8 mouse cellular contexts compared by ENCODE assay signal in the genomic region with DNA sequence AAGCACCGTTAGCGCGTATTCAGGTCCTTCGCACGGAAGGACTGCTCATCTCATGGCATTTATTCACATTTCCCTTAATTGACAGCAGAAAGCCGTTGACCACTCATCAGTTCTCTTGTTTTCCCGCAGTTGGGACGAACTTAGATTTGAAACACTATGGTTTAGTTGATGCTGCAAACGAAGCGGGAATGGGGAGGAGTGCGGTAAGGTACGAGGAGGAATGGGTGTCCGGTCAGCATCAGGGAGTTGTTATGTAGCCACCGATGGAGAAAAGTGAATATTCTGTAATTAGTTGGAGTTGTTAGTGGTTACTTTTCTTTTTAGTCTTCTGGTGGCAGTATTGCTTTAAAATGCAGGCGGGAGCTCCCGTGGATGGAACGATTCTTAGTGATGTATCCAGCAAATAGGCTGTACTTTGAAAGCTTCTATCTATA. TPM values are rescaled to one million over a fixed set of nuclear protein-coding genes. Genes with fewer than 3 reads are reported as not detected.
DNase-seq lines count a peak whose midpoint lies in the region; ATAC-seq and TF ChIP-seq lines count a peak whose summit lies in the region.

No protein-coding gene starts in this region.

- TF ChIP-seq CTCF in small intestine, adult 2 months (IDR thresholded peaks at IDR 0.05; ENCODE audit: extremely low read depth, insufficient read length, insufficient replicate concordance, low read depth, low read length): no peak

- no peak for TF ChIP-seq POLR2A in small intestine, adult 2 months (IDR thresholded peaks at IDR 0.05; ENCODE audit: low read depth, low read length)

- H3K9ac ChIP-seq in embryonic facial prominence, embryonic 14.5 days (ENCODE audit: low read depth, low read length): peak overlapping the region; percentile 92

- peak; percentile 39 to 78 for DNase-seq in adrenal gland, adult (ENCODE audit: inconsistent age in 2 of 2, low spot score in 1 of 2)
- DNase-seq in adrenal gland, postnatal 4 days (ENCODE audit: low spot score in 2 of 2): no peak
- DNase-seq in adipocyte (ENCODE audit: low spot score): peak; percentile 66
- peak; percentile 69 for DNase-seq in embryonic facial prominence, embryonic 14.5 days (ENCODE audit: low spot score)
- peak; percentile 21 for DNase-seq in hindbrain, embryonic 10.5 days (ENCODE audit: low spot score)
- DNase-seq in layer of hippocampus, adult 9-11 months: peak; percentile 47

- under 1% methylated on average over 17 of the region's 17 CpGs for WGBS in embryonic facial prominence, embryonic 14.5 days
- WGBS in hindbrain, embryonic 10.5 days: 9% methylated on average over 17 of the region's 17 CpGs
- 2% methylated on average over 17 of the region's 17 CpGs for WGBS in small intestine, adult 2 months

- 0 out of 2 replicates have a peak overlapping the region, but pooled peaks have one; percentile 94 for H3K27ac ChIP-seq in embryonic facial prominence, embryonic 14.5 days (replicated peaks; ENCODE audit: low read depth, low read length)
- peak overlapping the region; percentile 96; the same call in 1 of the 2 replicates for H3K27ac ChIP-seq in hindbrain, embryonic 10.5 days
- no peak overlapping the region for H3K27ac ChIP-seq in small intestine, adult 2 months (ENCODE audit: insufficient read depth, low read depth, low read length)

- ATAC-seq in embryonic facial prominence, embryonic 14.5 days (ENCODE audit: low read depth): no peak
- ATAC-seq in megakaryocyte, adult 5-6 weeks (ENCODE audit: poor library complexity, severe bottlenecking): 0 out of 2 replicates have a peak, but pooled peaks have one; percentile 1

- H3K36me3 ChIP-seq in embryonic facial prominence, embryonic 14.5 days (ENCODE audit: control insufficient read depth, insufficient read depth, low read length): no peaks in the 10 kb centered on the region
- no peaks in the 10 kb centered on the region for H3K36me3 ChIP-seq in hindbrain, embryonic 10.5 days
- no peaks in the 10 kb centered on the region for H3K36me3 ChIP-seq in small intestine, adult 2 months (ENCODE audit: control insufficient read depth, insufficient read depth, low read length)

- no peaks in the 10 kb centered on the region for H3K9me3 ChIP-seq in embryonic facial prominence, embryonic 14.5 days (ENCODE audit: control insufficient read depth, low read length)
- H3K9me3 ChIP-seq in hindbrain, embryonic 10.5 days: no peaks in the 10 kb centered on the region

- H3K4me3 ChIP-seq in embryonic facial prominence, embryonic 14.5 days (ENCODE audit: low read depth, low read length): peak overlapping the region; percentile 96
- peak overlapping the region; percentile 95 for H3K4me3 ChIP-seq in hindbrain, embryonic 10.5 days
- peak overlapping the region; percentile 87 for H3K4me3 ChIP-seq in small intestine, adult 2 months (ENCODE audit: low read depth, low read length)

- H3K4me1 ChIP-seq in embryonic facial prominence, embryonic 14.5 days (ENCODE audit: control insufficient read depth, insufficient read depth, low read length): 0 out of 2 replicates have a peak, but pooled peaks cover 5% of the 10 kb centered on the region
- H3K4me1 ChIP-seq in hindbrain, embryonic 10.5 days (replicated peaks): peaks cover 22% of the 10 kb centered on the region
- peaks cover 4% of the 10 kb centered on the region; the same call in 1 of the 2 replicates for H3K4me1 ChIP-seq in small intestine, adult 2 months (ENCODE audit: control insufficient read depth, insufficient read depth, insufficient read length, low read length)

- H3K4me2 ChIP-seq in embryonic facial prominence, embryonic 14.5 days (ENCODE audit: low read depth, low read length): peak overlapping the region; percentile 65

- H3K27me3 ChIP-seq in embryonic facial prominence, embryonic 14.5 days (replicated peaks; ENCODE audit: control insufficient read depth, insufficient read depth, low read length): no peaks in the 10 kb centered on the region
- no peaks in the 10 kb centered on the region for H3K27me3 ChIP-seq in hindbrain, embryonic 10.5 days (ENCODE audit: insufficient read depth, poor library complexity, severe bottlenecking)
- no peaks in the 10 kb centered on the region for H3K27me3 ChIP-seq in small intestine, adult 2 months (ENCODE audit: control insufficient read depth, insufficient read depth, low read length)

RNA-seq across cellular contexts. Expression of a gene that starts 1.1 kb away (rescaled TPM):
- 10 to 100 TPM; 95.4 TPM for total RNA-seq in adrenal gland, postnatal 4 days (2021)
- polyA plus RNA-seq in embryonic facial prominence, embryonic 14.5 days (2014; fragmentation: Nextera tagmentation; extraction: Ambion mirVana): 27.4 and 30.2 TPM in 2 replicates
- polyA plus RNA-seq in hindbrain, embryonic 10.5 days (2016; fragmentation: Nextera tagmentation; extraction: Ambion mirVana): 36.8 and 40.6 TPM in 2 replicates
- total RNA-seq in megakaryocyte, adult 5-6 weeks (2015): 32.2 and 36.0 TPM in 2 replicates
- total RNA-seq in megakaryocyte, adult 5-6 weeks (2017): 32.2 and 35.8 TPM in 2 replicates
- polyA plus RNA-seq in small intestine, adult 2 months (2012; rRNA removed): 1.9 and 3.3 TPM in 2 replicates

RNA-seq across cellular contexts. Expression of a gene that starts 34.3 kb away (rescaled TPM):
- total RNA-seq in adrenal gland, postnatal 4 days (2021): 100 to 1,000 TPM; 126 to 142 TPM
- 68.5 and 72.4 TPM in 2 replicates for polyA plus RNA-seq in embryonic facial prominence, embryonic 14.5 days (2014; fragmentation: Nextera tagmentation; extraction: Ambion mirVana)
- polyA plus RNA-seq in hindbrain, embryonic 10.5 days (2016; fragmentation: Nextera tagmentation; extraction: Ambion mirVana): 56.4 and 58.5 TPM in 2 replicates
- total RNA-seq in megakaryocyte, adult 5-6 weeks (2015): 152 and 166 TPM in 2 replicates
- 114 and 129 TPM in 2 replicates for total RNA-seq in megakaryocyte, adult 5-6 weeks (2017)
- polyA plus RNA-seq in small intestine, adult 2 months (2012; rRNA removed): 57.3 and 202 TPM in 2 replicates

Comparison
In these comparisons a context has a peak if more than half of its experiments do, and no peak if none do; other contexts are left out.
1. DNase-seq: peak in adrenal gland, adult (2 of 2), adipocyte (single experiment), embryonic facial prominence, embryonic 14.5 days (single experiment), hindbrain, embryonic 10.5 days (single experiment) and layer of hippocampus, adult 9-11 months (single experiment); none in adrenal gland, postnatal 4 days (0 of 2).
2. Peak in every context shown above with its lines, with median percentiles within 50 percentile points of each other: H3K4me3 ChIP-seq.